8 mouse cellular contexts compared by ENCODE assay signal in genomic region chr4:63226164-63226882, GRCm38 (mm10). TPM values are rescaled to one million over a fixed set of nuclear protein-coding genes. Genes with fewer than 3 reads are reported as not detected.
DNase-seq lines count a peak whose midpoint lies in the region; ATAC-seq and TF ChIP-seq lines count a peak whose summit lies in the region.
"Had no signal": no experiment of that assay in that cellular context is flagged by ENCODE, and none has a peak within 500 bp of the region (broad histone marks: within the 10 kb centered on the region; RNA-seq: fewer than 3 reads in every experiment).

No protein-coding gene starts in this region.

- peak overlapping the region; percentile 80 for H3K27ac ChIP-seq in lung, embryonic 14.5 days (ENCODE audit: low read depth)
- H3K27ac ChIP-seq in embryonic facial prominence, embryonic 14.5 days (replicated peaks; ENCODE audit: low read depth, low read length), result peak overlapping the region; percentile 41; the same call in 1 of the 2 replicates
- H3K27ac ChIP-seq in hindbrain, embryonic 14.5 days, result no peak overlapping the region
- peak overlapping the region; percentile 64 for H3K27ac ChIP-seq in limb, embryonic 12.5 days
- no peak overlapping the region for H3K27ac ChIP-seq in left cerebral cortex, adult 2 months

- H3K4me1 ChIP-seq in lung, embryonic 14.5 days (ENCODE audit: insufficient read depth), result peaks cover 8% of the 10 kb centered on the region; the same call in 1 of the 2 replicates
- peaks cover 40% of the 10 kb centered on the region for H3K4me1 ChIP-seq in embryonic facial prominence, embryonic 14.5 days (ENCODE audit: control insufficient read depth, insufficient read depth, low read length)
- peaks cover 21% of the 10 kb centered on the region for H3K4me1 ChIP-seq in hindbrain, embryonic 14.5 days (replicated peaks; ENCODE audit: control insufficient read depth, insufficient read depth, low read length)
- peaks cover 40% of the 10 kb centered on the region for H3K4me1 ChIP-seq in limb, embryonic 12.5 days (replicated peaks)

- intact Hi-C loops in left cerebral cortex, adult 2 months (cut with DNase I), result no loop called here
- intact Hi-C loops in gastrocnemius, postnatal 14 days (cut with DNase I; ENCODE audit: low total_unique reads), result no loop called here

- peak; percentile 59 for ATAC-seq in lung, embryonic 14.5 days (ENCODE audit: insufficient read depth)
- peak; percentile 34 for ATAC-seq in embryonic facial prominence, embryonic 14.5 days (ENCODE audit: low read depth)
- ATAC-seq in hindbrain, embryonic 14.5 days (ENCODE audit: low FRiP score), result peak; percentile 32; the same call in 1 of the 2 replicates
- ATAC-seq in limb, embryonic 12.5 days (ENCODE audit: insufficient number of reproducible peaks, insufficient read depth, low FRiP score, low TSS enrichment, low read depth), result no peak

- H3K9me3 ChIP-seq in lung, embryonic 14.5 days (ENCODE audit: low read depth, low read length), result no peaks in the 10 kb centered on the region
- H3K9me3 ChIP-seq in embryonic facial prominence, embryonic 14.5 days (ENCODE audit: control insufficient read depth, low read length), result no peaks in the 10 kb centered on the region
- no peaks in the 10 kb centered on the region for H3K9me3 ChIP-seq in hindbrain, embryonic 14.5 days (ENCODE audit: control insufficient read depth, low read length)
- no peaks in the 10 kb centered on the region for H3K9me3 ChIP-seq in limb, embryonic 12.5 days

- no peak overlapping the region for H3K4me3 ChIP-seq in lung, embryonic 14.5 days (ENCODE audit: low read depth, low read length)
- no peak overlapping the region for H3K4me3 ChIP-seq in embryonic facial prominence, embryonic 14.5 days (ENCODE audit: low read depth, low read length)
- no peak overlapping the region for H3K4me3 ChIP-seq in hindbrain, embryonic 14.5 days (replicated peaks; ENCODE audit: low read length)
- H3K4me3 ChIP-seq in limb, embryonic 12.5 days (replicated peaks), result no peak overlapping the region
- no peak overlapping the region for H3K4me3 ChIP-seq in left cerebral cortex, adult 2 months

- TF ChIP-seq CTCF in lung, embryonic 14.5 days (IDR thresholded peaks at IDR 0.05; ENCODE audit: low read depth), result no peak
- TF ChIP-seq CTCF in left cerebral cortex, adult 2 months (IDR thresholded peaks at IDR 0.05), result no peak

- no peaks in the 10 kb centered on the region for H3K27me3 ChIP-seq in lung, embryonic 14.5 days (ENCODE audit: insufficient read depth, low read length)
- no peaks in the 10 kb centered on the region for H3K27me3 ChIP-seq in embryonic facial prominence, embryonic 14.5 days (replicated peaks; ENCODE audit: control insufficient read depth, insufficient read depth, low read length)
- H3K27me3 ChIP-seq in hindbrain, embryonic 14.5 days (ENCODE audit: control insufficient read depth, insufficient read depth, low read length), result no peaks in the 10 kb centered on the region
- H3K27me3 ChIP-seq in limb, embryonic 12.5 days, result no peaks in the 10 kb centered on the region

- no peak overlapping the region for H3K4me2 ChIP-seq in lung, embryonic 14.5 days
- no peak overlapping the region for H3K4me2 ChIP-seq in embryonic facial prominence, embryonic 14.5 days (ENCODE audit: low read depth, low read length)
- H3K4me2 ChIP-seq in hindbrain, embryonic 14.5 days (replicated peaks), result no peak overlapping the region
- no peak overlapping the region for H3K4me2 ChIP-seq in limb, embryonic 12.5 days

- DNase-seq in lung, embryonic 14.5 days, result peak; percentile 80
- no peak for DNase-seq in lung, adult 18-20 months
- peak; percentile 68 for DNase-seq in embryonic facial prominence, embryonic 14.5 days (ENCODE audit: low spot score)
- peak; percentile 71 for DNase-seq in hindbrain, embryonic 14.5 days (ENCODE audit: low spot score)
- no peak for DNase-seq in left cerebral cortex, adult 2 months (ENCODE audit: extremely low spot score in 1 of 2, low spot score in 2 of 2)
- no peak for DNase-seq in gastrocnemius, postnatal 14 days

- 64% methylated on average over 8 of the region's 8 CpGs for WGBS in lung, embryonic 14.5 days
- WGBS in embryonic facial prominence, embryonic 14.5 days, result 64% methylated on average over 8 of the region's 8 CpGs
- 58% methylated on average over 8 of the region's 8 CpGs for WGBS in hindbrain, embryonic 14.5 days
- WGBS in limb, embryonic 12.5 days, result 86% methylated on average over 8 of the region's 8 CpGs

- peaks cover 79% of the 10 kb centered on the region for H3K36me3 ChIP-seq in lung, embryonic 14.5 days (ENCODE audit: insufficient read depth)
- peaks cover 47% of the 10 kb centered on the region for H3K36me3 ChIP-seq in embryonic facial prominence, embryonic 14.5 days (ENCODE audit: control insufficient read depth, insufficient read depth, low read length)
- H3K36me3 ChIP-seq in hindbrain, embryonic 14.5 days (replicated peaks; ENCODE audit: control insufficient read depth, insufficient read depth), result no peaks in the 10 kb centered on the region
- peaks cover 73% of the 10 kb centered on the region for H3K36me3 ChIP-seq in limb, embryonic 12.5 days

- H3K9ac ChIP-seq in lung, embryonic 14.5 days, result no peak overlapping the region
- no peak overlapping the region; the same call in 1 of the 2 replicates for H3K9ac ChIP-seq in embryonic facial prominence, embryonic 14.5 days (ENCODE audit: low read depth, low read length)
- no peak overlapping the region for H3K9ac ChIP-seq in hindbrain, embryonic 14.5 days
- no peak overlapping the region for H3K9ac ChIP-seq in limb, embryonic 12.5 days (replicated peaks)

RNA-seq across cellular contexts. Expression of gene Col27a1, which starts 12.5 kb away (rescaled TPM):
- 23.1 and 25.8 TPM in 2 replicates for polyA plus RNA-seq in lung, embryonic 14.5 days (2014; fragmentation: Nextera tagmentation; extraction: Ambion mirVana)
- 23.5 and 25.6 TPM in 2 replicates for polyA plus RNA-seq in embryonic facial prominence, embryonic 14.5 days (2014; fragmentation: Nextera tagmentation; extraction: Ambion mirVana)
- polyA plus RNA-seq in hindbrain, embryonic 14.5 days (2014; fragmentation: Nextera tagmentation; extraction: Ambion mirVana), result 2.0 and 2.6 TPM in 2 replicates
- polyA plus RNA-seq in limb, embryonic 12.5 days (2016; fragmentation: Nextera tagmentation; extraction: Ambion mirVana), result 20.5 and 22.6 TPM in 2 replicates
- total RNA-seq in left cerebral cortex, adult 2 months (2021), result 1 to 10 TPM; 4.6 to 4.9 TPM
- total RNA-seq in gastrocnemius, postnatal 14 days (2021), result 1 to 10 TPM; 1.9 to 2.6 TPM

RNA-seq across cellular contexts. Expression of gene Kif12, which starts 54.4 kb away (rescaled TPM):
- polyA plus RNA-seq in lung, embryonic 14.5 days (2014; fragmentation: Nextera tagmentation; extraction: Ambion mirVana), result 8.9 and 11.8 TPM in 2 replicates
- not detected in 2 replicates for polyA plus RNA-seq in embryonic facial prominence, embryonic 14.5 days (2014; fragmentation: Nextera tagmentation; extraction: Ambion mirVana)
- polyA plus RNA-seq in hindbrain, embryonic 14.5 days (2014; fragmentation: Nextera tagmentation; extraction: Ambion mirVana), result 0.11 TPM in 1 of 2 replicates, not detected in the other
- 0.14 TPM in 1 of 2 replicates, not detected in the other for polyA plus RNA-seq in limb, embryonic 12.5 days (2016; fragmentation: Nextera tagmentation; extraction: Ambion mirVana)
- total RNA-seq in left cerebral cortex, adult 2 months (2021), result not detected
- total RNA-seq in gastrocnemius, postnatal 14 days (2021), result not detected
- total RNA-seq: left cerebral cortex, adult 18-20 months had no signal

Comparison
In these comparisons a context has a peak if more than half of its experiments do, and no peak if none do; other contexts are left out.
1. DNase-seq: peak in lung, embryonic 14.5 days (single experiment), embryonic facial prominence, embryonic 14.5 days (single experiment) and hindbrain, embryonic 14.5 days (single experiment); none in lung, adult 18-20 months (0 of 2), left cerebral cortex, adult 2 months (0 of 2) and gastrocnemius, postnatal 14 days (single experiment).
2. H3K27ac ChIP-seq: peak in lung, embryonic 14.5 days (single experiment), embryonic facial prominence, embryonic 14.5 days (single experiment) and limb, embryonic 12.5 days (single experiment); none in hindbrain, embryonic 14.5 days (single experiment) and left cerebral cortex, adult 2 months (single experiment).